Mouse (Mus musculus) neural tube, embryonic 14.5 days (tissue): Measurements from ENCODE around the gene Vps13a. TPM values are rescaled to one million over a fixed set of nuclear protein-coding genes. Genes with fewer than 3 reads are reported as not detected.
"Not testable (repeated sequence)": the region's sequence is repeated elsewhere in the genome, so short reads cannot be mapped to it uniquely, and the experiment has no call there.

Experiments
- ATAC-seq: fragments of 200-750 bp; cut with Nextera tagmentation; 2 replicates; pipeline ENCODE4 v1.8.0; 2017; ENCODE audit warnings: low read depth, mild to moderate bottlenecking, moderate TSS enrichment, moderate library complexity
- H3K27ac ChIP-seq: fragments of 300-500 bp; sonication (generic); 2 replicates; pipeline ENCODE4 v1.5.1; 2014; ENCODE audit warnings: low read depth, mild to moderate bottlenecking, control low read depth, low read length, moderate library complexity, mixed read lengths
- H3K27me3 ChIP-seq: fragments of 300-500 bp; sonication (generic); 2 replicates; pipeline ENCODE4 v1.6.1; 2014; ENCODE audit warnings: low read length; ENCODE audit not compliant: control insufficient read depth, insufficient read depth
- H3K36me3 ChIP-seq: fragments of 300-500 bp; sonication (generic); 2 replicates; pipeline ENCODE4 v1.6.1; 2014; ENCODE audit warnings: low read length, mixed read lengths; ENCODE audit not compliant: control insufficient read depth, insufficient read depth
- H3K4me1 ChIP-seq: fragments of 300-500 bp; sonication (generic); 2 replicates; pipeline ENCODE4 v1.6.1; 2014; ENCODE audit warnings: low read length; ENCODE audit not compliant: control insufficient read depth, insufficient read depth
- H3K4me2 ChIP-seq: fragments of 300-500 bp; sonication (generic); 2 replicates; pipeline ENCODE4 v1.6.1; 2014; ENCODE audit warnings: mild to moderate bottlenecking, low read depth, low read length, control low read depth
- H3K4me3 ChIP-seq: fragments of 300-500 bp; sonication (generic); 2 replicates; pipeline ENCODE4 v1.5.1; 2014; ENCODE audit warnings: low read depth, low read length, control low read depth, mixed read lengths
- H3K9ac ChIP-seq: fragments of 300-500 bp; sonication (generic); replicated peaks from 2 replicates; pipeline ENCODE4 v1.6.1; 2014; ENCODE audit warnings: low read depth, mild to moderate bottlenecking, control low read depth, low read length, mixed read lengths
- H3K9me3 ChIP-seq: fragments of 300-500 bp; sonication (generic); 2 replicates; pipeline ENCODE4 v1.6.1; 2016; ENCODE audit warnings: low read length; ENCODE audit not compliant: control insufficient read depth
- WGBS: fragments of 180-500 bp; shearing (Covaris S2); extraction: QIAGEN DNeasy Blood & Tissue Kit; methylation state at CpG from one replicate; pipeline ENCODE4 v1.1.7; 2014; 5-methylcytosine and 5-hydroxymethylcytosine counted together
- polyA plus RNA-seq: library from polyadenylated mRNA; unstranded; fragments of >200 nt; fragmentation: Nextera tagmentation; extraction: Ambion mirVana; gene quantifications from 2 replicates; pipeline ENCODE4 v1.2.1, GENCODE M21; 2014

Gene Vps13a
- polyA plus RNA-seq, 1 experiment from 2014 or later: 12.0 TPM

- Histone ChIP-seq H3K9me3 (no peaks in the 10 kb centered on the region), H3K4me2 (no peak overlapping the region), H3K4me3 (no peak overlapping the region), H3K9ac (no peak overlapping the region), H3K27ac (no peak overlapping the region), H3K27me3 (no peaks in the 10 kb centered on the region), H3K4me1 (no peaks in the 10 kb centered on the region), H3K36me3 (no peaks in the 10 kb centered on the region)
- 85% methylated on average over 3 of the region's 3 CpGs for WGBS
- ATAC-seq: no peak
These were observed 21.4 kb upstream of the Vps13a start for GRCm38 (mm10) chr19:16802123-16802522.

DNA sequence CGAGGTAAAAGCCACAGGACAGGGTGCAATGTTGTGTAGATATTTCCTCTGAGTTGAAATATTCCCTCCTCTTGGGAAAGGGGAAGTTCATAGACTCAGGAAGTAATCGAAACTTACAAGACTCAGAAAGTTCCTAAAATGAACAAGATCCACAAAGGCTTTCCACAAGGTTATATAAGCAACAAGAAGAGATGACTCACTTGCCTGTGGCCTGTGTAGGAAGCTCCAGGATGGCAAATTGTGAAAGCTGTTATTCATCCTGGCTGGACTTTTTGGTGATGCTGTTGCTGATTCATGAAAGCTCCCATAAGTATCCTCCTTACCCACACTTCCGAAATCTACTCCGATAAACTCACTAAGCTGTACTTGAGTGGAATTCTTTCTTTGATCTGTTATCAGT, 17.2 kb upstream of the Vps13a start:
- Histone ChIP-seq H3K4me3 (no peak overlapping the region), H3K9me3 (no peaks in the 10 kb centered on the region), H3K4me1 (no peaks in the 10 kb centered on the region), H3K4me2 (no peak overlapping the region), H3K27me3 (no peaks in the 10 kb centered on the region), H3K27ac (no peak overlapping the region), H3K36me3 (no peaks in the 10 kb centered on the region), H3K9ac (no peak overlapping the region)
- 86% methylated on average over 4 of the region's 4 CpGs for WGBS
- ATAC-seq: no peak

GRCm38 (mm10) chr19:16794486-16794885, 13.8 kb upstream of the Vps13a start:
- H3K9me3 ChIP-seq, H3K4me2 ChIP-seq, H3K27ac ChIP-seq, H3K27me3 ChIP-seq, ATAC-seq, H3K4me1 ChIP-seq, H3K4me3 ChIP-seq, H3K36me3 ChIP-seq, H3K9ac ChIP-seq: not testable (repeated sequence)
- WGBS: 93% methylated on average over 3 of the region's 3 CpGs

DNA sequence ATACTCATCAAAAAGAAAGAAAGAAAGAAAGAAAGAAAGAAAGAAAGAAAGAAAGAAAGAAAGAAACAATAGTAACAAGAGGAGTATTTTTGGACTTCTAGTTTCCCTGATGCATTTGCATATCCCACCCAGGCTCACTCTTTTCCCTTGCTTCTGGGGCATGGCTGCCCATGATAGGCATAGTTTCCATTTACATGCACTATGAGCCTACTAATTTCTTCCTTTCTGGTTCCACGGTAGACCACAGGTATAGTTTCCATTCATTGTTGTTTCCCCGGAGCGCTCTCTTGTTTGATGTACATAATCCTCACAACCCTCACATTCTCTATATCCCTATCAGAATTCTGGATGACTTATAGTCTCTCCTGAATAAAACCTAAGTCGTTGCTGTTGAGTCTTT, 9.2 kb upstream of the Vps13a start:
- 78% methylated on average over 4 of the region's 4 CpGs for WGBS
- no peak for ATAC-seq
- no peak overlapping the region for H3K4me2 ChIP-seq
- no peak overlapping the region for H3K4me3 ChIP-seq
- H3K27me3 ChIP-seq: no peaks in the 10 kb centered on the region
- no peaks in the 10 kb centered on the region for H3K9me3 ChIP-seq
- H3K36me3 ChIP-seq: no peaks in the 10 kb centered on the region
- H3K9ac ChIP-seq: no peak overlapping the region
- H3K4me1 ChIP-seq: no peaks in the 10 kb centered on the region
- no peak overlapping the region for H3K27ac ChIP-seq

DNA sequence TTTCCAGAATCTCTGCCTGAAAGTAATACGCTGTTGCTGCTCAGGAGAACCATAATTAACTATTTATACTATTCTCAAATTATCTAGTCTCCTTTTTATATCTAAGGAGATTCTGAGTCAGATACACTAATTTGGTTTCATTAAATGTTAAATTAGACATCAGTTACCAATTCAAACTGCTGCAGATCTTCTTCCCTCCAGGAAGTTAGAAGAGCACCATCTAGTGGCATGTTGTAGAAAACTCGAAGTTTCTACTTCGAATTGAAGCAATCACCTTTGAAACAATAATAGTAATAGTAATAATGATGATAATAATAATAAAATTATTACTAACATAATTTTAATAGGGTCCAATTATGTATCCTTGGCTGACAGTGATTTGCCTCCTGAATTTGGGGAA, 4.1 kb upstream of the Vps13a start:
- Histone ChIP-seq H3K4me2 (no peak overlapping the region), H3K36me3 (no peaks in the 10 kb centered on the region), H3K4me3 (no peak overlapping the region), H3K4me1 (no peaks in the 10 kb centered on the region), H3K27ac (no peak overlapping the region), H3K9ac (no peak overlapping the region), H3K27me3 (no peaks in the 10 kb centered on the region), H3K9me3 (no peaks in the 10 kb centered on the region)
- no peak for ATAC-seq
- WGBS: 24% methylated on average over 3 of the region's 3 CpGs

DNA sequence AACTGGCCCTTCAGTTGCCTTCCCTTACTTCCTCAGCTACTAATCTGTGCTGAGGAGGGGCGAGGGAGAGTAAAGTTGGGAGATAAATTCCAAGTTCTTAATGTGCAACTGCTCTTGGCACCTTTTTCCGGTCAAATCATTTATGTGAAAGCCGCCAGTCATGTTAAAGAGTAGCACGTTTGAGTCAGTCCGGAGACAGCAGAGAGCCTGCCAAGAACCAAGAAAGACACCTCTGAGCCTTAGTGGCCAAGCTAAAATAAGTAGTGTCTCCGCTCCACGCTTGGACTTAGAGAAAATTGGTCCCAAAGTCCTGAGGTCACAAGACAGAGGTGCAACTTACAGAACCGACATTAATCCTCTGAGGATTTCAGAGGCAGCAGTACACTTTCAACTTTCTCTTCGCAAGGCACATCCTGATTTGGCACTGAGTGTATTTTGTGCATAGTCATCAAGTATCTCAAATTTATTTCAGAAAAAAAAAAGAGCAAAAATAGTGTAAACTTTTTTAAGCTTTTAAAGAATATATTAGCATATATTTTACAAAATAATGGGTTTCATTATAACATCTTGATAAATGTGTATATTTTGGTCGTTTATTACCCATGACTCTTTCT, 780 bp upstream of the Vps13a start:
- Histone ChIP-seq H3K36me3 (no peaks in the 10 kb centered on the region), H3K9me3 (no peaks in the 10 kb centered on the region), H3K4me2 (peak overlapping the region; percentile 96), H3K4me1 (no peaks in the 10 kb centered on the region), H3K4me3 (peak overlapping the region; percentile 68), H3K9ac (no peak overlapping the region), H3K27me3 (0 out of 2 replicates have a peak, but pooled peaks cover 3% of the 10 kb centered on the region), H3K27ac (no peak overlapping the region)
- 0 out of 2 replicates have a peak, but pooled peaks have one; percentile 1 for ATAC-seq
- WGBS: 12% methylated on average over 10 of the region's 10 CpGs

DNA sequence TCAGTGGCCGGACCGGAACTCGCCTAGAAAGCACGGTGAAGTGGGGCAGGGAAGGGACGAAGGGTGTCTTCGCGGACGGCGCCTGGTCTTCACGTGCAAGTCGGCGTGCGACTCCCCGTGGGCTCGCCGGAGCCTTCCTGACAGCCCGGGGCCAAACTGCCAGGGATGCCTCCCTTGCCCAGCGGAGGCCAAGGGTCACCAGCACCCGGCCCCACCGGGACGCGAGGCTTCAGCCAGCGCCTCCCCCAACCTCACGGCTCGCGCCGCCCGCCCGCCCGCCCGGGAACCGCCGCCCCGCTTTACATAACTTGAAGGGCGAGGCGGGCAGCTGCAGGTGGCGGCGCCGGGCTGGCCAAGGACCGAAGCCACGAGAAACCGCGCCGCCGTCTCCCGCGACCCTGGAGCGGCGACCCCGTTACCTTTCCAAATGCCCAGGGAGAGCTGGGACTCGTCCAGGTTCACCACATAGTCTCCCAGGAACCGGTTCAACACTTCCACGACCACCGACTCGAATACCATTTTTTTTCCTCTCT, 416 bp downstream of the Vps13a start:
- Histone ChIP-seq H3K4me1 (no peaks in the 10 kb centered on the region), H3K9me3 (no peaks in the 10 kb centered on the region), H3K4me3 (peak overlapping the region; percentile 68), H3K4me2 (peak overlapping the region; percentile 96), H3K27me3 (0 out of 2 replicates have a peak, but pooled peaks cover 3% of the 10 kb centered on the region), H3K27ac (no peak overlapping the region), H3K9ac (peak overlapping the region; percentile 48), H3K36me3 (no peaks in the 10 kb centered on the region)
- peak; percentile 68 for ATAC-seq
- WGBS: under 1% methylated on average over 37 of the region's 55 CpGs

- H3K4me2 ChIP-seq: peak overlapping the region; percentile 96
- no peaks in the 10 kb centered on the region for H3K36me3 ChIP-seq
- WGBS: 20% methylated on average over 8 of the region's 8 CpGs
- H3K9ac ChIP-seq: peak overlapping the region; percentile 48; the same call in 1 of the 2 replicates
- H3K4me3 ChIP-seq: peak overlapping the region; percentile 68
- ATAC-seq: no peak
- 0 out of 2 replicates have a peak, but pooled peaks cover 3% of the 10 kb centered on the region for H3K27me3 ChIP-seq
- no peaks in the 10 kb centered on the region for H3K9me3 ChIP-seq
- no peaks in the 10 kb centered on the region for H3K4me1 ChIP-seq
- H3K27ac ChIP-seq: no peak overlapping the region
These were observed 947 bp downstream of the Vps13a start for GRCm38 (mm10) chr19:16779786-16780185.

DNA sequence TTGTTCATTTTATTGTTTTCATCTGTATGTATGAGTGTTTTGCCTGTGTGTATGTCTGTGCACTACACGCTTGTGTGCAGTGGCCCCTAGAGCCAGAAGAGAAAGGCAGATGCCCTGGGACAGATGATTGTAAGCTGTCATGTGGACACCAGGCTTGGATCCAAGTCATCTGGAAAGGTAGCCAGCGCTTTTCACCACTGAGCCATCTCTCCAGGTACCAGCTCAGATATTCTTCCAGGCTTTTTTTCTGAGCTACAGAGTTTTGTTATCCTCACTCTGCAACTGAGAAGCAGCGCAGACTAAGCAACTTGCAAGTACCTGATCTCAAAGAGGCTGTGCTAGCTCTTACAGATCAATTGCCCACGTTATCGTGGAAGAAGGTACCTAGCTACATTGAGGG, 1.5 kb downstream of the Vps13a start:
- Histone ChIP-seq H3K27ac (no peak overlapping the region), H3K4me2 (no peak overlapping the region), H3K9me3 (no peaks in the 10 kb centered on the region), H3K36me3 (no peaks in the 10 kb centered on the region), H3K27me3 (0 out of 2 replicates have a peak, but pooled peaks cover 3% of the 10 kb centered on the region), H3K4me3 (no peak overlapping the region), H3K4me1 (no peaks in the 10 kb centered on the region), H3K9ac (no peak overlapping the region)
- WGBS: 71% methylated on average over 5 of the region's 5 CpGs
- no peak for ATAC-seq
